Mouse (Mus musculus): ENCODE measurements around the gene Fam120b. TPM values are rescaled to one million over a fixed set of nuclear protein-coding genes. Genes with fewer than 3 reads are reported as not detected.
A peak's percentile ranks its signal among the peaks of the same experiment; 100 is the strongest.
"Not testable (repeated sequence)": the region's sequence is repeated elsewhere in the genome, so short reads cannot be mapped to it uniquely, and the experiment has no call there.

Fam120b gene
- polyA plus RNA-seq, 1 experiment from 2014 or later, result 51.0 TPM

DNA sequence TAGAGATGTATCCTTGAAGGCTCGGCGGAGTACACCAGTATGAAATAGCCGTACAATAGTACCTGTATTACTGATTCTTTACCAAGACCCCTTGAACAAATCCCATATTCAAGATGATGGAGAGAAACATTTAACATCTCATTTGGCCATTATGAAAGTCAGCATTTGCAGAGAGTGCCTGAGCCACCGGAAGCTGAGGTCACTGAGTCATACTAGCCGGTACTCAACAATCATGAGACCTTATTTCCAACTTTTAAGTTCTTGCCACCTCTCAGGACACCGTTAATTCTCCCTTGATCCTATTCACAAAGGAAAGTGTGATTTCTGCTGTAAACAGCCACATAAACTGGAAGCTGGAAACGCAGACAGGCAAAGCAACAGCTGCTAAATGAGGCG, 44.1 kb downstream of the Fam120b start:
- Histone ChIP-seq H3K9ac (replicated peaks; ENCODE audit: low read depth, low read length) (no peak overlapping the region), H3K9me3 (ENCODE audit: control insufficient read depth, low read length) (no peaks in the 10 kb centered on the region), H3K27me3 (ENCODE audit: control insufficient read depth, insufficient read depth, low read length) (no peaks in the 10 kb centered on the region), H3K4me3 (ENCODE audit: low read depth, low read length) (no peak overlapping the region), H3K4me2 (ENCODE audit: low read depth, low read length) (no peak overlapping the region), H3K27ac (ENCODE audit: low read depth, low read length) (no peak overlapping the region), H3K36me3 (ENCODE audit: control insufficient read depth, insufficient read depth, low read length) (no peaks in the 10 kb centered on the region), H3K4me1 (ENCODE audit: control insufficient read depth, insufficient read depth, low read length) (peaks cover 8% of the 10 kb centered on the region)
- 55% methylated on average over 8 of the region's 8 CpGs for WGBS
- no peak for ATAC-seq (ENCODE audit: low read depth)

GRCm38 (mm10) chr17:15440463-15441121, 44.6 kb downstream of the Fam120b start:
- no peaks in the 10 kb centered on the region for H3K36me3 ChIP-seq (ENCODE audit: control insufficient read depth, insufficient read depth, low read length)
- H3K4me1 ChIP-seq (ENCODE audit: control insufficient read depth, insufficient read depth, low read length), result peaks cover 8% of the 10 kb centered on the region
- peak; percentile 88 for ATAC-seq (ENCODE audit: low read depth)
- WGBS, result 7% methylated on average over 10 of the region's 11 CpGs
- no peaks in the 10 kb centered on the region for H3K27me3 ChIP-seq (ENCODE audit: control insufficient read depth, insufficient read depth, low read length)
- H3K9me3 ChIP-seq (ENCODE audit: control insufficient read depth, low read length), result no peaks in the 10 kb centered on the region
- no peak overlapping the region for H3K9ac ChIP-seq (replicated peaks; ENCODE audit: low read depth, low read length)
- no peak overlapping the region for H3K4me3 ChIP-seq (ENCODE audit: low read depth, low read length)
- no peak overlapping the region for H3K27ac ChIP-seq (ENCODE audit: low read depth, low read length)
- H3K4me2 ChIP-seq (ENCODE audit: low read depth, low read length), result peak overlapping the region; percentile 4; the same call in 1 of the 2 replicates

DNA sequence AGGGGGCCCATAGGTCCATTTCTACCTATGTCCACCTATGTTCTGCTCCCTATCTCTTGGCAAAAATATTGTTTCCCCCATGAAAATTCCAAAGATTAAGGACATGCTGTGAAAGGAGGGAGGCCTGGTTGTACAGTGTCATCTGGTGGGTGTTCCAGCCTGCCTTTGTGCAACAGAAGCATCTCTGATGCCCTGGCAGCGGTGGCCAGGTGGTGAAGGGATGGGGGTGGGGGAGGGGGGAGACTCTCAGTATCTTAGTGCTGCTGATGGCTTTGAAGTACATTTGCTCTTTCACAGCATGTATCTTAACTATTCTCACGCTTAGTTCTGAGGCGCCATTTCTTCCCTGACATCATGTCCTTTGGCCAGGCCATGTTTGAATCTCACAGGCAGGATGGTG, 49.4 kb downstream of the Fam120b start:
- no peaks in the 10 kb centered on the region for H3K27me3 ChIP-seq (ENCODE audit: control insufficient read depth, insufficient read depth, low read length)
- H3K27ac ChIP-seq (ENCODE audit: low read depth, low read length), result no peak overlapping the region
- no peaks in the 10 kb centered on the region for H3K9me3 ChIP-seq (ENCODE audit: control insufficient read depth, low read length)
- no peak for ATAC-seq (ENCODE audit: low read depth)
- 78% methylated on average over 3 of the region's 3 CpGs for WGBS
- no peaks in the 10 kb centered on the region for H3K36me3 ChIP-seq (ENCODE audit: control insufficient read depth, insufficient read depth, low read length)
- H3K4me2 ChIP-seq (ENCODE audit: low read depth, low read length), result no peak overlapping the region
- no peak overlapping the region for H3K9ac ChIP-seq (replicated peaks; ENCODE audit: low read depth, low read length)
- H3K4me1 ChIP-seq (ENCODE audit: control insufficient read depth, insufficient read depth, low read length), result peaks cover 3% of the 10 kb centered on the region
- no peak overlapping the region for H3K4me3 ChIP-seq (ENCODE audit: low read depth, low read length)

DNA sequence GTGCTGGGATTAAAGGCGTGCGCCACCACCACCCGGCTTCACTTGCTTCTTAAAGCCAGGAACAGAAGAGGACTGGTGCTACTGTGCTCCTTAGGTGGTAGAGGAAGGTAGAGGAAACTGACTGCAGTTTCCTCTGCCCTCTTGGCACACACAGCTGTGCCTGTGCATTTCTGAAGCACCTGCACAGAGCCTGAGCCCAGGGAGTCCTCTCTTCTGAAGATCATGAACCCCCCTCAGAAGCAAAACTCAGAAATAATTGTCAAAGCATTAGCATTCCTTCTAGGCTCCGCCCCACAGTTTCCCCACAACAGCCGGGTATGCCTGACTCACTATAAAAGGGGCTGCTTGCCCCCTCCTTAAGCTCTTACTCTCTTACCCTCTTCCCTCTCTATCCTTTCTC, 51.8 kb downstream of the Fam120b start:
- no peak for ATAC-seq (ENCODE audit: low read depth)
- Histone ChIP-seq H3K27me3 (ENCODE audit: control insufficient read depth, insufficient read depth, low read length) (no peaks in the 10 kb centered on the region), H3K9ac (replicated peaks; ENCODE audit: low read depth, low read length) (no peak overlapping the region), H3K4me3 (ENCODE audit: low read depth, low read length) (no peak overlapping the region), H3K4me1 (ENCODE audit: control insufficient read depth, insufficient read depth, low read length) (no peaks in the 10 kb centered on the region), H3K27ac (ENCODE audit: low read depth, low read length) (no peak overlapping the region), H3K4me2 (ENCODE audit: low read depth, low read length) (no peak overlapping the region), H3K36me3 (ENCODE audit: control insufficient read depth, insufficient read depth, low read length) (no peaks in the 10 kb centered on the region), H3K9me3 (ENCODE audit: control insufficient read depth, low read length) (no peaks in the 10 kb centered on the region)
- 75% methylated on average over 5 of the region's 5 CpGs for WGBS

DNA sequence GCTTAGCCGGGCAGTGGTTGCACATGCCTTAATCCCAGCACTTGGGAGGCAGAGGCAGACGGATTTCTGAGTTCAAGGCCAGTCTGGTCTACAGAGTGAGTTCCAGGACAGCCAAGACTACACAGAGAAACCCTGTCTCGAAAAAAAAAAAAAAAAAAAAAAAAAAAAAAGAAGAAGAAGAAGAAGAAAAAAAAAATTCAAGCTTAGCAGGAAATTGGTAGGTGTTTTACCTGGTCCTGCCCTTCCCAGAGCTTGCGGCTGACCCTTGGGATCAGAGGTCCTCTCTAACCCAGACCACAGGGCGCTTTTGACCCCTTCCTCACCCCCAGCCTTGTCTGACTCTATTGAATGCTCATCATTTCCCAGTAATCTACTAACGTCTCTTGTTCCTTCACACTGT, 53.1 kb downstream of the Fam120b start:
- H3K36me3 ChIP-seq (ENCODE audit: control insufficient read depth, insufficient read depth, low read length), result not testable (repeated sequence)

DNA sequence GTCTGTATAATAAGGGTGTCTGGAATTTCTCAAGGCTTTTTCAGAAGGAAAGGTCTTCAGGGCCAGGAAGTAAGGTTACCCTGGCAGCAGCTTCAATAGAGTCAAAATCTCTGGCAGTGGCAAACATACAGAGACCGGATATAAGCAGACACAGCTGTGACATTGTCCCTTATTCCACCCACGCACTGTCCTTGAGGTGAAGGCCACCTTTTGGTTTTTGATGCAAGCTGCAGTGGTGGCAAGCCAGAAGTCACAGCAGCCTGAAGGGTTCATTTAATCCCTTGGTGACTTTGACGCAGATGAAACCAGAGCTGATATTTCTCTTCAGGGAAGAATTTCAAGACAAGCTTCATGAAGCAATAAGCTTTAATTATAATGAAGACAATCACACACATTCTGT, 53.6 kb downstream of the Fam120b start:
- Histone ChIP-seq H3K4me3 (ENCODE audit: low read depth, low read length) (no peak overlapping the region), H3K9me3 (ENCODE audit: control insufficient read depth, low read length) (no peaks in the 10 kb centered on the region), H3K9ac (replicated peaks; ENCODE audit: low read depth, low read length) (no peak overlapping the region), H3K4me1 (ENCODE audit: control insufficient read depth, insufficient read depth, low read length) (no peaks in the 10 kb centered on the region), H3K4me2 (ENCODE audit: low read depth, low read length) (no peak overlapping the region), H3K27me3 (ENCODE audit: control insufficient read depth, insufficient read depth, low read length) (no peaks in the 10 kb centered on the region), H3K27ac (ENCODE audit: low read depth, low read length) (no peak overlapping the region), H3K36me3 (ENCODE audit: control insufficient read depth, insufficient read depth, low read length) (no peaks in the 10 kb centered on the region)
- 69% methylated on average over 3 of the region's 3 CpGs for WGBS
- no peak for ATAC-seq (ENCODE audit: low read depth)

More for the DNA sequence above, 53.1 kb downstream of the Fam120b start:
- not testable (repeated sequence) for H3K27me3 ChIP-seq (ENCODE audit: control insufficient read depth, insufficient read depth, low read length); H3K4me3 ChIP-seq (ENCODE audit: low read depth, low read length); H3K4me1 ChIP-seq (ENCODE audit: control insufficient read depth, insufficient read depth, low read length); H3K4me2 ChIP-seq (ENCODE audit: low read depth, low read length); H3K27ac ChIP-seq (ENCODE audit: low read depth, low read length); H3K9me3 ChIP-seq (ENCODE audit: control insufficient read depth, low read length); H3K9ac ChIP-seq (replicated peaks; ENCODE audit: low read depth, low read length); ATAC-seq (ENCODE audit: low read depth)
- WGBS, result 74% methylated on average over 5 of the region's 6 CpGs

DNA sequence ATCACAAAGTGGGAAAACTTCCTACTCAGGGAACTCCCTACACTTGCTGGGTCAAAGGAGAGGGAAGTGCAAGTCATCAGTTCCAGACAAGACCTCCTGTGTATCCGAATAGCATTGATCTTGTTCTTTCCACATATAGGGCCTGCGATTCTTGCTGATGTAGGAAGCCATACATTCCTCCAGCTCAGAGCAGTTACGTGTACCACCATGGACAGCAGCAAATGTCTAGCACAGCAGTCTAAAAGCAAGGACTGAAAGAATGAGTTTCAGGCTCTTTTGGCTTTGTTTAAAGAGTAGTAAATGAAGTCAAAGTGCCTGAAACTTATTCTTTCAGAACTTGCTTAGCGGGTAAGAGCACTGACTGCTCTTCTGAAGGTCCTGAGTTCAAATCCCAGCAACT, 59.2 kb downstream of the Fam120b start:
- WGBS, result 83% methylated on average over 4 of the region's 4 CpGs

DNA sequence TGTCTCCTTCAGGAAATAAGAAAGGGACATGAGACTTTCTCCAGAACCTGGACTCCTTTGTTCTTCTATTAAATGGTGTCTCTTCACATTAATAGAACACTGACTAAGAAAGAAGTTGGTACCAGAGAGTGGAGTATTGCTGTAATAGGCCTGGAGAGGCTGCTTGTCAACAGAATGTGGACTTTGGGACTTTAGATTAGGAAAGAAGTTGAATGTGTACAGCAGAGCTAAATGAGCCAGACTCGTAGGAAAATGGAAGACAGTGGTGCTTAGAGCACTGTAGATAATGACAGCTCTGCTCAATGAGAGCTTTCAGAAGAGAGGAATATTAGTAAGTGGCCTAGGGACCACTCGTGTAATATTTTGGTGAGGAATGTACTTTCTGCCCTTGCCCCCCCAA, 60.6 kb downstream of the Fam120b start:
- H3K9ac ChIP-seq (replicated peaks; ENCODE audit: low read depth, low read length), result no peak overlapping the region
- H3K36me3 ChIP-seq (ENCODE audit: control insufficient read depth, insufficient read depth, low read length), result no peaks in the 10 kb centered on the region
- no peak for ATAC-seq (ENCODE audit: low read depth)
- H3K9me3 ChIP-seq (ENCODE audit: control insufficient read depth, low read length), result no peaks in the 10 kb centered on the region
- 97% methylated on average over 2 of the region's 2 CpGs for WGBS
- H3K4me2 ChIP-seq (ENCODE audit: low read depth, low read length), result no peak overlapping the region
- no peaks in the 10 kb centered on the region for H3K4me1 ChIP-seq (ENCODE audit: control insufficient read depth, insufficient read depth, low read length)
- H3K27ac ChIP-seq (ENCODE audit: low read depth, low read length), result no peak overlapping the region
- no peak overlapping the region for H3K4me3 ChIP-seq (ENCODE audit: low read depth, low read length)
- no peaks in the 10 kb centered on the region for H3K27me3 ChIP-seq (ENCODE audit: control insufficient read depth, insufficient read depth, low read length)

More for the DNA sequence above, 59.2 kb downstream of the Fam120b start:
- Histone ChIP-seq H3K4me1 (ENCODE audit: control insufficient read depth, insufficient read depth, low read length) (no peaks in the 10 kb centered on the region), H3K4me3 (ENCODE audit: low read depth, low read length) (no peak overlapping the region), H3K27me3 (ENCODE audit: control insufficient read depth, insufficient read depth, low read length) (no peaks in the 10 kb centered on the region), H3K27ac (ENCODE audit: low read depth, low read length) (no peak overlapping the region), H3K36me3 (ENCODE audit: control insufficient read depth, insufficient read depth, low read length) (no peaks in the 10 kb centered on the region), H3K4me2 (ENCODE audit: low read depth, low read length) (no peak overlapping the region), H3K9me3 (ENCODE audit: control insufficient read depth, low read length) (no peaks in the 10 kb centered on the region), H3K9ac (replicated peaks; ENCODE audit: low read depth, low read length) (no peak overlapping the region)
- ATAC-seq (ENCODE audit: low read depth), result no peak

- Histone ChIP-seq H3K27ac (ENCODE audit: low read depth, low read length) (no peak overlapping the region), H3K4me1 (ENCODE audit: control insufficient read depth, insufficient read depth, low read length) (no peaks in the 10 kb centered on the region), H3K27me3 (ENCODE audit: control insufficient read depth, insufficient read depth, low read length) (no peaks in the 10 kb centered on the region), H3K4me2 (ENCODE audit: low read depth, low read length) (no peak overlapping the region), H3K4me3 (ENCODE audit: low read depth, low read length) (no peak overlapping the region), H3K9me3 (ENCODE audit: control insufficient read depth, low read length) (no peaks in the 10 kb centered on the region), H3K9ac (replicated peaks; ENCODE audit: low read depth, low read length) (no peak overlapping the region), H3K36me3 (ENCODE audit: control insufficient read depth, insufficient read depth, low read length) (no peaks in the 10 kb centered on the region)
- no peak for ATAC-seq (ENCODE audit: low read depth)
- WGBS, result 88% methylated on average over 4 of the region's 4 CpGs
Measured at GRCm38 (mm10) chr17:15459761-15460160, 63.8 kb downstream of the Fam120b start.
